Mouse (Mus musculus) forebrain, embryonic 11.5 days (tissue): ENCODE measurements around the gene Nudt17. TPM values are rescaled to one million over a fixed set of nuclear protein-coding genes. Genes with fewer than 3 reads are reported as not detected.

Experiments
- ATAC-seq: fragments of 200-750 bp; cut with Nextera tagmentation; replicated peaks from 2 replicates; pipeline ENCODE4 v1.8.0; 2017; ENCODE audit warnings: moderate TSS enrichment; ENCODE audit not compliant: low FRiP score
- DNase-seq: peaks from one replicate; pipeline ENCODE4 v3.0.0-alpha.2; 2017; ENCODE audit warnings: low spot score
- H3K27ac ChIP-seq: fragments of 300-500 bp; sonication (generic); 2 replicates; pipeline ENCODE4 v1.5.1; 2014; ENCODE audit warnings: low read depth, low read length
- H3K27me3 ChIP-seq: fragments of 300-500 bp; sonication (generic); 2 replicates; pipeline ENCODE4 v1.6.1; 2014; ENCODE audit warnings: mild to moderate bottlenecking, low read length, mixed read lengths; ENCODE audit not compliant: control insufficient read depth, insufficient read depth
- H3K36me3 ChIP-seq: fragments of 300-500 bp; sonication (generic); 2 replicates; pipeline ENCODE4 v1.6.1; 2014; ENCODE audit warnings: mild to moderate bottlenecking, low read length, moderate library complexity, mixed read lengths; ENCODE audit not compliant: control insufficient read depth, insufficient read depth
- H3K4me1 ChIP-seq: fragments of 300-500 bp; sonication (generic); replicated peaks from 2 replicates; pipeline ENCODE4 v1.6.1; 2014; ENCODE audit warnings: low read length, mixed read lengths; ENCODE audit not compliant: control insufficient read depth, insufficient read depth
- H3K4me2 ChIP-seq: fragments of 300-500 bp; sonication (generic); 2 replicates; pipeline ENCODE4 v1.6.1; 2014; ENCODE audit warnings: low read depth, mild to moderate bottlenecking, low read length, moderate library complexity, mixed read lengths; ENCODE audit not compliant: severe bottlenecking
- H3K4me3 ChIP-seq: fragments of 300-500 bp; sonication (generic); 2 replicates; pipeline ENCODE4 v1.5.1; 2014; ENCODE audit warnings: low read depth, low read length
- H3K9ac ChIP-seq: fragments of 300-500 bp; sonication (generic); 2 replicates; pipeline ENCODE4 v1.6.1; 2014; ENCODE audit warnings: low read length
- H3K9me3 ChIP-seq: fragments of 300-500 bp; sonication (generic); 2 replicates; pipeline ENCODE4 v1.6.1; 2016; ENCODE audit warnings: low read length, mixed read lengths; ENCODE audit not compliant: control insufficient read depth
- WGBS: fragments of 180-500 bp; shearing (Covaris S2); extraction: QIAGEN DNeasy Blood & Tissue Kit; methylation state at CpG from one replicate; pipeline ENCODE4 v1.1.7; 2014; 5-methylcytosine and 5-hydroxymethylcytosine counted together
- polyA plus RNA-seq: library from polyadenylated mRNA; unstranded; fragments of >200 nt; fragmentation: Nextera tagmentation; extraction: Ambion mirVana; gene quantifications from 2 replicates; pipeline ENCODE4 v1.2.1, GENCODE M21; 2014

Nudt17 gene
- polyA plus RNA-seq, 1 experiment from 2014 or later = 11.8 TPM

DNA sequence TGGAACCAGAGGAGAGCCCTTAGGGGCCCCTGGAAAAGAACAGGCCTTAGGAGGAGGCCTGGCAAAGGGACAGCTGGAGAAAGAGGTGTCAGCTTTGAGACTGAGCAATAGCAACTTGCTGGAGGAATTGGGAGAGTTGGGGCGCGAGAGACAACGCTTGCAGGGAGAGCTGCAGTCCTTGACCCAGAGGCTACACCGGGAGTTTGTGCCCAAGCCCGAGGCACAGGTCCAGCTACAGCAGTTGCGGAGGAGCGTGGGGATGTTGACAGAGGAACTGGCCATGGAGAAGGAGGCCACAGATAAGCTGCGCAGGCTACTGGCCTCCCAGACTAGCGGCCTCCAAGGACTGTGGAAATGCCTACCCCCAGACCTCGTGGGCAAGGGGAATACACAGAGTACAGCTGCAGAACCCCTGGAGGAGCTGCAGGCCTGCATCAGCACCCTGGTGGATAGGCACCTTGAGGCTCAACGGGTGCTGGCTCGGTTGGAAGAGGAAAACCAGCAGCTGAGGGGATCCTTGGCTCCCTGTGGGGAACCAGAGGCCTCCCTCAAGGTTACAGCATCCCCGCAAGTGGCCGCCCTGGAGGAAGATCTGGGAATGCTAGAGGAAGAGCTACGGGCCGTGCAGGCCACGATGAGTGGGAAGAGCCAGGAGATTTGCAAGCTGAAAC, 24.1 kb downstream of the Nudt17 start:
- Histone ChIP-seq H3K27ac (no peak overlapping the region), H3K27me3 (peaks cover 6% of the 10 kb centered on the region), H3K9ac (peak overlapping the region; percentile 24; the same call in 1 of the 2 replicates), H3K4me2 (peak overlapping the region; percentile 16), H3K9me3 (no peaks in the 10 kb centered on the region), H3K36me3 (no peaks in the 10 kb centered on the region), H3K4me1 (no peaks in the 10 kb centered on the region; the same call in 1 of the 2 replicates), H3K4me3 (no peak overlapping the region)
- WGBS = 58% methylated on average over 17 of the region's 17 CpGs
- DNase-seq = no peak
- ATAC-seq = no peak

DNA sequence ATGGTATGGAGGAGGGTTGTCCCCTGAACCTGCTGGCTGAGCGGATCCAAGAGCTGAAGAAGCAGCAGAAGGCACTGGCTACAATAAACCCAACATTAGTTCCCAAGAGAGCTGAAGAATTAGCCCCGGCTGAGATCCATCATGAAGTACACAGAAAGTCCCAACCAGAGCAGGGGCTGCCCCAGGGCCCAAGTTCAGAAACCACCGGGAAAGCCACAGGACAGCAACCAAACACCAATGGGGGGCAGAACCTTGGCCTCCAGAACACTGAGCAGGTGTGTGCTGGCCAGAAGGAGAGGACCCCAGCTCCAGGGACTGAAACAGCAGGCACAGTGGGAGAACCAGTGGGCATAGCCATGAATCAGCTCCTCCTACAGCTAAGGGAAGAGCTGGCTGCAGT, 24.9 kb downstream of the Nudt17 start:
- Histone ChIP-seq H3K9me3 (no peaks in the 10 kb centered on the region), H3K9ac (no peak overlapping the region), H3K4me2 (no peak overlapping the region), H3K36me3 (no peaks in the 10 kb centered on the region), H3K4me1 (no peaks in the 10 kb centered on the region; the same call in 1 of the 2 replicates), H3K27ac (no peak overlapping the region), H3K27me3 (peaks cover 6% of the 10 kb centered on the region), H3K4me3 (no peak overlapping the region)
- WGBS = 89% methylated on average over 3 of the region's 3 CpGs
- ATAC-seq (no peak), DNase-seq (no peak)

DNA sequence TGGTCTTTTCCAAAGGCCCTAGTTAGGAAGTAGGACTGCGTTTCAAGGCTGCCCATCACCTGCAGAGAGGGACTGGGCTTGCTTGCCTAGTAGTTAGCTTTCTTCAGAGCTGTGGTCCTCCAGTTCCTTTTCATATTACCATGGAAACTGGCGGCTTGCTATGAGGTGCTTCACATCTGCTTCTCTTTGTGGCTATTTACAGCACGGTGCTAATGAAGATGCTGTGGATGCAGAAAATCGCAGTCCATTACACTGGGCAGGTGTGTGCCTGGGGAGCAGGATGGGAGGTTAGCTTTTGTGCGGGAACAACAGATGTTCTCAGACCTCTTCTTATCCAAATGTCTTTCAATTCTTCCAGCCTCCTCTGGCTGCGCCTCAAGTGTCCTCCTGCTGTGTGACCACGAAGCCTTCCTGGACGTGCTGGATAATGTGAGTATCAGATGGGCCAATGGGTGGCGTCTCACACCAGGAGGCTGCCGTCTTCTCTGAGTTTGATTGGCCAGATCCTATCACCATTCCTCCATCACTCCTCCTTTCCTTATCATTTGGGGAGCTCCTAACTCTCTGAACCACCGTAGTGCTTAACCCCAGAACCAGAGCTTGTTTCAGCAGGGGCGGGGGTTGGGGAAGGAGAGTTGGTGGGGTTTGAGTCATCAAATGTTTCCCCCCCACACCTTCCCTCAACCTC, 27.9 kb downstream of the Nudt17 start:
- Histone ChIP-seq H3K9me3 (no peaks in the 10 kb centered on the region), H3K9ac (no peak overlapping the region), H3K27ac (no peak overlapping the region), H3K4me2 (no peak overlapping the region), H3K4me1 (no peaks in the 10 kb centered on the region; the same call in 1 of the 2 replicates), H3K27me3 (peaks cover 6% of the 10 kb centered on the region), H3K36me3 (no peaks in the 10 kb centered on the region), H3K4me3 (no peak overlapping the region)
- WGBS = 14% methylated on average over 12 of the region's 12 CpGs
- ATAC-seq (no peak), DNase-seq (no peak)

DNA sequence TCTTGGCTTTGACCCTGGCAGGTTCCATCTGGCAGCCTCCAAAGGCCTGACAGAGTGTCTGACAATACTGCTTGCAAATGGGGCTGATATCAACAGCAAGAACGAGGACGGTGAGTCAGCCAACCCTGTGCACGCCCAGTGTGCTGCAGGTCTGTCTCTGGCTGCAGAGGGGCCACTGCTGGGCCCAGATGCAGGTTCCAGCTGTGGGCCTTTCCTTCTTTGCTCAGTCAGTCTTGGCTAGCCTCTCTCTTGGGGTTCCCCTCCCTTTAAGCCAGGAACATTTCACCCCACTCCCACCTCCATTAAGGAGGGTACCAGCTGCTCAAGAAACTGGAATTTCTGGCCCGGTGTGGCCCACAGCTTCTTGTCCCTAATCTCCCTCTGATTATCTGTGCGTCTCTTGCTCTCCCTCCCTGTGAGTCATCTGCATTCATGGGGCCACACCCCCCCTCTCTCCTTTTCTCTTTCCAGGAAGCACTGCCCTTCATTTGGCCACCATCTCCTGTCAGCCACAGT, 29.1 kb downstream of the Nudt17 start:
- Histone ChIP-seq H3K36me3 (no peaks in the 10 kb centered on the region), H3K4me2 (no peak overlapping the region), H3K27me3 (peaks cover 6% of the 10 kb centered on the region), H3K9ac (no peak overlapping the region), H3K9me3 (no peaks in the 10 kb centered on the region), H3K4me1 (no peaks in the 10 kb centered on the region; the same call in 1 of the 2 replicates), H3K27ac (no peak overlapping the region), H3K4me3 (no peak overlapping the region)
- DNase-seq = no peak
- whole genome bisulfite sequencing = 24% methylated on average over 5 of the region's 5 CpGs
- ATAC-seq = no peak

DNA sequence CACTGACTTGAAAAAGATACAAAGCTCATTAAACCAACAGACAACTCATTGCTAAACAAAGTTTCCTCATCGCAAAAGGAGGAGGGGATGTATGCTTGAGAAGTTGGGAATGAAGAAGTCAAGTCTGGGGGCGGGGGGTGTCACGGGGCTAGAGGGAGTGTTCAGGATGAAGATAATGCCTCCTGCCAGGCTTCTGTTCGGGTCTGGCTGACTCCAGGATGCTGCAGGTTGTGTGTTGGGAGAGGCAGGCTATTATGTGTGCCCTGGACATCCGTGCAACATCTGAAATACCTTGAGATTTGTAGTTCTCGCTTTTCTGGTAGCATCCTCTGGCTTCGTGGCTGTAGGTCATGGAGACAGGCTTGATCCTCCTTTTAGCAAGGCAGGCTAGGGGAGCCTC, 29.9 kb downstream of the Nudt17 start:
- Histone ChIP-seq H3K36me3 (no peaks in the 10 kb centered on the region), H3K9ac (no peak overlapping the region), H3K27me3 (peaks cover 3% of the 10 kb centered on the region), H3K9me3 (no peaks in the 10 kb centered on the region), H3K4me1 (no peaks in the 10 kb centered on the region; the same call in 1 of the 2 replicates), H3K4me3 (no peak overlapping the region), H3K27ac (no peak overlapping the region), H3K4me2 (no peak overlapping the region)
- no peak for ATAC-seq
- WGBS = 60% methylated on average over 7 of the region's 7 CpGs
- no peak for DNase-seq

DNA sequence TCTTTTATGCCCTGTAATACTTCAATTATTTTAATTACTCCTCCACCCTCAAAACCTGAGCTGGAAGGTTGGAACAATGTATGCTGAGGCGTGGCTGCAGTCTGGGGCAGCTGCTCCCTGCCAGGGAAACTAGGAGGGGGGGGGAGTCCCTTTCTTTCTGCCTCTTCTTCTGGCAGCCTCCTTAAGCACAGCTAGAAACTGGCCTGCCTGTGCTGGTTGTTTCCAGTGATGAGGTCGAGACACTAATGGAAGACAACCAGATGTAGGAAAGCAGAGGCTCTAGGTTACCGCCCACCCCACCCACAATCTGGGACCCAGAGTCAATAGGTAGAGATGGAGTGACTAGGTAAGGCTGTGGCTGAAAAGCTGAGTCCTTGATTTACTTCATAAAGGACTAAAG, 32.7 kb downstream of the Nudt17 start:
- WGBS = 25% methylated on average over 3 of the region's 3 CpGs
- peaks cover 8% of the 10 kb centered on the region for H3K27me3 ChIP-seq
- H3K36me3 ChIP-seq = no peaks in the 10 kb centered on the region
- H3K9me3 ChIP-seq = no peaks in the 10 kb centered on the region
- no peak overlapping the region for H3K27ac ChIP-seq
- no peak overlapping the region for H3K9ac ChIP-seq
- H3K4me1 ChIP-seq = no peaks in the 10 kb centered on the region; the same call in 1 of the 2 replicates
- no peak for DNase-seq
- ATAC-seq = no peak
- H3K4me3 ChIP-seq = no peak overlapping the region
- no peak overlapping the region for H3K4me2 ChIP-seq

DNA sequence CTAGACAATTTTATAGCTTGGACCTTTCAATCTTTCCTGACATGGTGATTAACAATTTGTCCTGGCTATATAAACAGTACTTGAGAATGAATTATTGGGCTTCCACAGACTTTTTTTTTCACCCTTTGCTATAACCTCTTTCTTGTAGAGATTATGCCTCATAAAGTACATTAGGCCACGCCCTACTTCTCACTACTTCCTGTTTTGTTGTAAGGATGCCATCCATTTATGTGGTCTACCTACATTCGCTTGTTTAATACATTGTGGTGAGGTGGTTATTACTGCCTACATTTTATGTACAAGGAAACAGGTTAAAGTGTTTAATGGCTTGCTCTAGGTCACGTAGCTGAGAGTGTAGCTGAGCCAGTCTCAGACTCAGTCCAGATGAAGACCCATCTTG, 33.2 kb downstream of the Nudt17 start:
- 84% methylated on average over 3 of the region's 3 CpGs for WGBS
- peaks cover 6% of the 10 kb centered on the region for H3K27me3 ChIP-seq
- no peak for DNase-seq
- no peaks in the 10 kb centered on the region for H3K9me3 ChIP-seq
- H3K27ac ChIP-seq = no peak overlapping the region
- ATAC-seq = no peak
- H3K9ac ChIP-seq = no peak overlapping the region
- no peak overlapping the region for H3K4me2 ChIP-seq
- no peaks in the 10 kb centered on the region for H3K36me3 ChIP-seq
- no peak overlapping the region for H3K4me3 ChIP-seq
- peaks cover 4% of the 10 kb centered on the region; the same call in 1 of the 2 replicates for H3K4me1 ChIP-seq

DNA sequence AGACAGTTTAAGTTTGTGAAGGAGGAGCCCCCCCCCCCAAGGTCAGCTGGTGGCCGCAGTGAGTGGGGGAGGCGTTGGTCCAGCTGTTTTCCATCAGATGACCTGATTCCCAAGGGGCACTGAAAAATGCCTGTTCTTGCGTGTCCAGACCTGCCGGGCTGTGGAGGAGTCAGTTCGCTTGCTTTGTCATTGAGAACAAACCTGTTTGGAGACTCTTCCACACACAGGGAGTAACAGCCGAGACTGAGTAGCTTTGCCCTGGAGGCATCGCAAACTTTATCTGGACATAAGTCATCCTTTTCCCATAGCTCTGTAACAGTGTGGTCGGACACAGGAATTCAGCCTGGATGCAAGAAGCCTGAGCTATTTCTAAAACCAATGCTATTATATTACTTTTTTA, 33.9 kb downstream of the Nudt17 start:
- Histone ChIP-seq H3K27ac (no peak overlapping the region), H3K9me3 (no peaks in the 10 kb centered on the region), H3K9ac (no peak overlapping the region), H3K27me3 (peaks cover 5% of the 10 kb centered on the region; the same call in 1 of the 2 replicates), H3K36me3 (no peaks in the 10 kb centered on the region), H3K4me2 (no peak overlapping the region), H3K4me3 (no peak overlapping the region), H3K4me1 (peaks cover 4% of the 10 kb centered on the region; the same call in 1 of the 2 replicates)
- ATAC-seq (no peak), DNase-seq (no peak)
- 71% methylated on average over 8 of the region's 8 CpGs for WGBS
